Mouse (Mus musculus): ENCODE results near the gene Dhrs7c. TPM values are rescaled to one million over a fixed set of nuclear protein-coding genes. Genes with fewer than 3 reads are reported as not detected.

Gene Dhrs7c
- total and polyA plus RNA-seq, 2 experiments from 2014 or later = 0.23 TPM; not detected in 1

DNA sequence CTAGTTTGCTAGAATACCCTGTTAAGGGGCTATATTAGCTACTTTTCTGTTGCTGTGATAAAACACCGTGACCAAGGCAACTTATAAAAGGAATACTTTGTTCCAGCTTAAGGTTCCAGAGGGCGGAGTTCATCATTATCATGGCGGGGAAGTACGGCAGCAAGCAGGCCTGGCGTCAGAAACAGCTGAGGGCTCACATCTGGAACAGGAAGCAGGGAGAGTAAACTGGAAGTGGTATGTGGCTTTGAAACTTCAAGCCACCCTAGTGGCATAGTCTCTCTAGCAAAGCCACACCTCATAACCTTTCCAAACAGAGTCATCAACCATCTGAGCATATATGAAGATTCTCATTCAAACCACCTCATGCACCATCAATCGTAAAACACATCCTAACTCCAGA lies 31.5 kb downstream of the Dhrs7c start:
- Histone ChIP-seq H3K4me3 (ENCODE audit: low read depth, low read length) (no peak overlapping the region), H3K27me3 (ENCODE audit: insufficient read depth, low read length) (no peaks in the 10 kb centered on the region), H3K9ac (replicated peaks; ENCODE audit: low read length, poor library complexity, severe bottlenecking) (no peak overlapping the region), H3K9me3 (ENCODE audit: low read length) (no peaks in the 10 kb centered on the region), H3K36me3 (ENCODE audit: insufficient read depth, low read length) (no peaks in the 10 kb centered on the region), H3K4me2 (ENCODE audit: low read depth, low read length, poor library complexity, severe bottlenecking) (no peak overlapping the region), H3K27ac (ENCODE audit: low read depth, low read length) (no peak overlapping the region), H3K4me1 (ENCODE audit: insufficient read depth, low read length) (no peaks in the 10 kb centered on the region)
- ATAC-seq (ENCODE audit: low FRiP score) = no peak
- no peak for TF ChIP-seq CTCF (IDR thresholded peaks at IDR 0.05)
- no peak for DNase-seq (ENCODE audit: low spot score)
- WGBS = 83% methylated on average over 6 of the region's 6 CpGs

DNA sequence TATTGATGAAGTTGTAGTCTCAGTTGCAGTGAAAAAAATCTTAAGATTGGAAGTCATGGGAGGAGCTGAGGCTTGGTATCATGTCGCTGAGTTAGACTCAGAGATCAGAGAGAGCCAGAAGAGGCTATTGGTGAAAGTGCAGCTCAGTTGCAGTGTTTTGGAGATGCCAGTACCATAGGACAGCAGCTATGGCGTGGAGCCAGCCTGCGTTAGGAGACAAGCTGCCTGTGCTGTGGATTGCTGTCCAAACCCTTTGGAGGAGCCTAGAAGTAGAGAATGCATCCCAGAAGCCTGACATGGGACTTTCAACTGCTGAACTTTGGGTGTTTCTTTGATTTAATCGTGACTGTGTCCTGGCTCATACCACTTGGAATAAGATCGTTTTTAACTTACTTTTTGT lies 33.8 kb downstream of the Dhrs7c start:
- no peak for TF ChIP-seq CTCF (IDR thresholded peaks at IDR 0.05)
- WGBS = 83% methylated on average over 5 of the region's 5 CpGs
- H3K36me3 ChIP-seq (ENCODE audit: insufficient read depth, low read length) = no peaks in the 10 kb centered on the region

DNA sequence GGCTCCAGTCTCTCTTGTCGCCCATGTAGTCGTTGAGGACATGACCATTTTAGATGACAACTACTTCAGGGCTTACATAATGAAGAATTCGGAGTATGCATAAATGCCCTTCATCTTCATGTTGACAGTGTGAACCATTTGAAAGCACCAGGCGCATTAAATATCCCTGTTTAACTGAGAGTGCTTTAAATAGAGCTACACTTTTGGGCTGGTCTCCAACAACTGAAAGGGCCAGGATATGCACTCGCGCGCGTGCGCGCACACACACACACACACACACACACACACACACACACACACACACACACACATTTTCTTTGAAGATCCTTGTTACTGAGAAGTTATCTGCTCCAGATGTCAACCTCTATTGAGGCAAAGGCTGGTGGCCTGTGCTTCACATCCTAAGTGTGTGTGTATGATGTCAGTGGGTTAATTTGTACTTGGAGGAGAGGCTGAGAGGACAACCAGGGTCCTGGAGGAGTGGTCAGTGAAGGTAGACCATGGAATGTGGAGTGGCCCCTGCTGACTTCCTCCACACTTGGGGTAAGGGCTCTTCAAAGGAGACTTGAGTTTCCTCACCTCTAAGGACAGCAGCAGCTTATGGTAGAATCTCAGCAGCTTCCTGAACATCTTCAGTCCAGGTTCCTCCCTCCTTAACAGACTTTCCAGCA lies 37.6 kb downstream of the Dhrs7c start:
- H3K4me3 ChIP-seq (ENCODE audit: low read depth, low read length) = no peak overlapping the region
- no peaks in the 10 kb centered on the region for H3K27me3 ChIP-seq (ENCODE audit: insufficient read depth, low read length)
- WGBS = 94% methylated on average over 10 of the region's 10 CpGs
- TF ChIP-seq CTCF (IDR thresholded peaks at IDR 0.05) = no peak
- H3K9ac ChIP-seq (replicated peaks; ENCODE audit: low read length, poor library complexity, severe bottlenecking) = no peak overlapping the region
- ATAC-seq (ENCODE audit: low FRiP score) = no peak
- no peak overlapping the region for H3K27ac ChIP-seq (ENCODE audit: low read depth, low read length)
- H3K4me2 ChIP-seq (ENCODE audit: low read depth, low read length, poor library complexity, severe bottlenecking) = no peak overlapping the region
- H3K4me1 ChIP-seq (ENCODE audit: insufficient read depth, low read length) = no peaks in the 10 kb centered on the region
- DNase-seq (ENCODE audit: low spot score) = no peak
- no peaks in the 10 kb centered on the region for H3K9me3 ChIP-seq (ENCODE audit: low read length)
- H3K36me3 ChIP-seq (ENCODE audit: insufficient read depth, low read length) = no peaks in the 10 kb centered on the region

More for the DNA sequence above, 33.8 kb downstream of the Dhrs7c start:
- no peak overlapping the region for H3K9ac ChIP-seq (replicated peaks; ENCODE audit: low read length, poor library complexity, severe bottlenecking)
- ATAC-seq (ENCODE audit: low FRiP score) = no peak
- no peak for DNase-seq (ENCODE audit: low spot score)
- H3K4me1 ChIP-seq (ENCODE audit: insufficient read depth, low read length) = no peaks in the 10 kb centered on the region
- H3K27me3 ChIP-seq (ENCODE audit: insufficient read depth, low read length) = no peaks in the 10 kb centered on the region
- no peak overlapping the region for H3K4me2 ChIP-seq (ENCODE audit: low read depth, low read length, poor library complexity, severe bottlenecking)
- H3K27ac ChIP-seq (ENCODE audit: low read depth, low read length) = no peak overlapping the region
- no peak overlapping the region for H3K4me3 ChIP-seq (ENCODE audit: low read depth, low read length)
- H3K9me3 ChIP-seq (ENCODE audit: low read length) = no peaks in the 10 kb centered on the region

DNA sequence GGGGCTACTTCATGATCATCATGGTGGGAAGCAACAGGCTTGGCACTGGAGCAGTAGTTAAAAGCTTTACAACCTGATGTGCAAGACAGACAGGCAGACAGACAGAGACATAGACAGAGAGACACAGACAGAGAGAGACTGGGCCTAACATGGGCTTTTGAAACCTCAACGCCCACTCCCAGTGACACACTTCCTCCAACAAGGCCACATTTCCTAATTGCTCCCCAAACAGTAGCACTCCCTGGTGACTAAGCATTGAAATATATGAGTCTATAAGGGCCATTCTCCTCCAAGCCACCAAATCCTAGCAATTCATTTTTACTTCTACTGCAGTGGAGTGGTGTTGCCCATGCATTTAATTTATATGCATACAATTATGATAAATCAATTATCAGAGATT lies 41.8 kb downstream of the Dhrs7c start:
- no peak overlapping the region for H3K4me2 ChIP-seq (ENCODE audit: low read depth, low read length, poor library complexity, severe bottlenecking)
- no peaks in the 10 kb centered on the region for H3K27me3 ChIP-seq (ENCODE audit: insufficient read depth, low read length)
- no peak overlapping the region for H3K9ac ChIP-seq (replicated peaks; ENCODE audit: low read length, poor library complexity, severe bottlenecking)
- no peaks in the 10 kb centered on the region for H3K9me3 ChIP-seq (ENCODE audit: low read length)
- ATAC-seq (ENCODE audit: low FRiP score) (no peak), DNase-seq (ENCODE audit: low spot score) (no peak)
- H3K4me1 ChIP-seq (ENCODE audit: insufficient read depth, low read length) = no peaks in the 10 kb centered on the region
- H3K36me3 ChIP-seq (ENCODE audit: insufficient read depth, low read length) = no peaks in the 10 kb centered on the region
- no peak overlapping the region for H3K4me3 ChIP-seq (ENCODE audit: low read depth, low read length)
- TF ChIP-seq CTCF (IDR thresholded peaks at IDR 0.05) = no peak
- H3K27ac ChIP-seq (ENCODE audit: low read depth, low read length) = no peak overlapping the region
- WGBS = 88% methylated on average over 1 of the region's 1 CpGs

DNA sequence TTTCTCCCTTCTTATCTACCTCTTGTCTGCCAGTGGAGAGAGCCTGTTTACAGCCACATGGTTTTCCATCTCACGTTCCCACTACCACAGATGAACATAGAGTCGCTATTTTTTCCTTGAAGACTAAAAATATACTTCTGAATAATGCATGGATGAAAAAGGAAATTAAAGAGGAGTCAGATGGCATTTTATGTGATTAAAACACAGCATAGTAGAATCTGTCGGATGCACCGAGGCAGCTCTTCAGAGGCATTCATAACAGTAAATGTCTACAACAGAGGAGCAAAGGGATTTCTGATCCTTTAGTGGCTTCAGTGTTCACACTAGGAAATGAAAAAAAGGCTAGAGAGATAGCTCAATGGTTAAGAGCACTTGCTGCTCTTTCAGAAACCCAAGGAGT lies 47.2 kb downstream of the Dhrs7c start:
- H3K27me3 ChIP-seq (ENCODE audit: insufficient read depth, low read length) = no peaks in the 10 kb centered on the region
- no peaks in the 10 kb centered on the region for H3K36me3 ChIP-seq (ENCODE audit: insufficient read depth, low read length)
- no peak for DNase-seq (ENCODE audit: low spot score)
- TF ChIP-seq CTCF (IDR thresholded peaks at IDR 0.05) = no peak
- no peak overlapping the region for H3K9ac ChIP-seq (replicated peaks; ENCODE audit: low read length, poor library complexity, severe bottlenecking)
- 58% methylated on average over 4 of the region's 4 CpGs for WGBS
- ATAC-seq (ENCODE audit: low FRiP score) = no peak
- no peaks in the 10 kb centered on the region for H3K9me3 ChIP-seq (ENCODE audit: low read length)
- H3K4me1 ChIP-seq (ENCODE audit: insufficient read depth, low read length) = no peaks in the 10 kb centered on the region
- H3K4me2 ChIP-seq (ENCODE audit: low read depth, low read length, poor library complexity, severe bottlenecking) = no peak overlapping the region
- H3K4me3 ChIP-seq (ENCODE audit: low read depth, low read length) = no peak overlapping the region
- H3K27ac ChIP-seq (ENCODE audit: low read depth, low read length) = no peak overlapping the region

DNA sequence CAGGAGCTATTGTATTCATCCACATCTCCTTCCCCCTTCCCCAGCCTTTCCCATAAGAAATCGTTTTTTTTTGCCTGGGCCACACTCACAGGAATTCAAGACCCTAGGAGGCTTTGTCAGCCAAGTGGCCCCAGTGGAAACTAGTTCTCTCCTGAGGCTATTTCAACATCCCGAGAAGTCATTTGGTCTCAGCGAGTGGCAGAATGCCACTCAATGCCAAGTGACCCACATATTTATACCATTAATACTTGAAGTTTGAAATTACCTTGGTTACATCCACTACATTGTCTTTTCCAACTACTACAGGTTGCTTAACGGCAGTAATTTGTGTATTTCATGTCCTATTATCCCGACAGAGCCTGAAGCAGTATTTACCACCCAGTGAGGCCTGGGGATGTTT lies 53.8 kb downstream of the Dhrs7c start:
- DNase-seq (ENCODE audit: low spot score) (no peak), ATAC-seq (ENCODE audit: low FRiP score) (no peak)
- Histone ChIP-seq H3K9ac (replicated peaks; ENCODE audit: low read length, poor library complexity, severe bottlenecking) (no peak overlapping the region), H3K4me2 (ENCODE audit: low read depth, low read length, poor library complexity, severe bottlenecking) (no peak overlapping the region), H3K27me3 (ENCODE audit: insufficient read depth, low read length) (no peaks in the 10 kb centered on the region), H3K4me1 (ENCODE audit: insufficient read depth, low read length) (no peaks in the 10 kb centered on the region), H3K27ac (ENCODE audit: low read depth, low read length) (no peak overlapping the region), H3K9me3 (ENCODE audit: low read length) (no peaks in the 10 kb centered on the region), H3K4me3 (ENCODE audit: low read depth, low read length) (no peak overlapping the region), H3K36me3 (ENCODE audit: insufficient read depth, low read length) (no peaks in the 10 kb centered on the region)
- no peak for TF ChIP-seq CTCF (IDR thresholded peaks at IDR 0.05)
- 65% methylated on average over 5 of the region's 5 CpGs for WGBS
